Mouse (Mus musculus) CH12.LX (cell line): Measurements from ENCODE around the gene Ina. TPM values are rescaled to one million over a fixed set of nuclear protein-coding genes. Genes with fewer than 3 reads are reported as not detected.

Experiments
- DNase-seq: peaks from one replicate; pipeline ENCODE4 v3.0.0-alpha.2; 2013; ENCODE audit errors: extremely low read depth
- H3K27ac ChIP-seq: 2 replicates; pipeline ENCODE4 v1.5.1; 2012; ENCODE audit warnings: low read depth, mild to moderate bottlenecking, control low read depth, moderate library complexity; ENCODE audit not compliant: insufficient read depth
- H3K27me3 ChIP-seq: replicated peaks from 2 replicates; pipeline ENCODE3; 2012; ENCODE audit warnings: inconsistent platforms
- H3K36me3 ChIP-seq, 2 experiments: replicated peaks in 1 of 2; 2 replicates each; pipeline versions ENCODE3 to v1.6.1; 2012; ENCODE audit warnings: inconsistent platforms in 1 of 2, low read length in 1 of 2, mild to moderate bottlenecking in 1 of 2, mixed read lengths in 1 of 2, moderate library complexity in 1 of 2; ENCODE audit not compliant: control insufficient read depth in 1 of 2, insufficient read depth in 1 of 2
- H3K4me1 ChIP-seq, 2 experiments: 2 replicates each; pipeline ENCODE4 v1.6.1; 2012; ENCODE audit warnings: inconsistent platforms in 1 of 2, moderate library complexity in 1 of 2; ENCODE audit not compliant: insufficient read depth in 2 of 2, control insufficient read depth in 1 of 2
- H3K4me2 ChIP-seq: 2 replicates; pipeline ENCODE4 v1.6.1; 2012; ENCODE audit warnings: low read depth, mild to moderate bottlenecking, control low read depth; ENCODE audit not compliant: poor library complexity, insufficient read depth, severe bottlenecking
- H3K4me3 ChIP-seq, 3 experiments: fragments of 150-350 bp in 1 of 3; sonication (generic) in 1 of 3; replicated peaks in 1 of 3; 2 replicates each; pipeline versions ENCODE3 to v1.5.1; 2011 to 2012; ENCODE audit warnings: low read depth in 2 of 3, low read length in 2 of 3, mild to moderate bottlenecking in 2 of 3, moderate library complexity in 2 of 3, control low read depth in 1 of 3, improper control_type of control experiment in 1 of 3, inconsistent platforms in 1 of 3, mixed read lengths in 1 of 3; ENCODE audit not compliant: poor library complexity in 1 of 3
- H3K79me2 ChIP-seq: replicated peaks from 2 replicates; pipeline ENCODE4 v1.6.1; 2012; ENCODE audit warnings: mild to moderate bottlenecking, moderate library complexity; ENCODE audit not compliant: control insufficient read depth, poor library complexity, insufficient read depth, severe bottlenecking; ENCODE audit errors: extremely low read depth
- H3K9ac ChIP-seq: 2 replicates; pipeline ENCODE4 v1.6.1; 2012; ENCODE audit warnings: low read depth, mild to moderate bottlenecking, control low read depth, moderate library complexity; ENCODE audit not compliant: insufficient read depth
- H3K9me3 ChIP-seq: replicated peaks from 2 replicates; pipeline ENCODE3; 2012; ENCODE audit warnings: low read length, inconsistent platforms, mixed read lengths
- CTCF ChIP-seq, 2 experiments: IDR thresholded peaks in 1 of 2; conservative IDR thresholded peaks in 1 of 2; 2 replicates each; pipeline ENCODE4 v1.5.1; 2011 to 2012; ENCODE audit warnings: low read depth in 2 of 2, low read length in 2 of 2, improper control_type of control experiment in 1 of 2, inconsistent platforms in 1 of 2, mild to moderate bottlenecking in 1 of 2, moderate library complexity in 1 of 2
- ELF1 ChIP-seq: IDR thresholded peaks from 2 replicates; pipeline ENCODE4 v1.6.1; 2014; ENCODE audit warnings: low read depth, mild to moderate bottlenecking, inconsistent platforms, low read length, improper control_type of control experiment
- EP300 ChIP-seq: IDR thresholded peaks from 2 replicates; pipeline ENCODE4 v1.6.1; 2011; ENCODE audit warnings: low read length, improper control_type of control experiment
- JUN ChIP-seq: IDR thresholded peaks from 2 replicates; pipeline ENCODE4 v1.6.1; 2011; ENCODE audit warnings: low read depth, mild to moderate bottlenecking, low read length, improper control_type of control experiment, moderate library complexity; ENCODE audit not compliant: insufficient read depth
- JUND ChIP-seq: conservative IDR thresholded peaks from 2 replicates; pipeline ENCODE4 v1.6.1; 2011; ENCODE audit warnings: low read depth, low read length, improper control_type of control experiment
- MAFK ChIP-seq: IDR thresholded peaks from 2 replicates; pipeline ENCODE4 v1.6.1; 2011; ENCODE audit warnings: low read length, improper control_type of control experiment; ENCODE audit not compliant: insufficient replicate concordance
- MAX ChIP-seq: IDR thresholded peaks from 2 replicates; pipeline ENCODE4 v1.6.1; 2011; ENCODE audit warnings: low read length, improper control_type of control experiment
- MAZ ChIP-seq: IDR thresholded peaks from 2 replicates; pipeline ENCODE4 v1.6.1; 2012; ENCODE audit warnings: low read depth, mild to moderate bottlenecking, inconsistent platforms, low read length, improper control_type of control experiment, moderate library complexity
- MEF2A ChIP-seq: IDR thresholded peaks from 2 replicates; pipeline ENCODE4 v1.6.1; 2014; ENCODE audit warnings: low read depth, mild to moderate bottlenecking, inconsistent platforms, low read length, improper control_type of control experiment, borderline replicate concordance
- PAX5 ChIP-seq: IDR thresholded peaks from 2 replicates; pipeline ENCODE4 v1.6.1; 2012; ENCODE audit warnings: low read length, inconsistent platforms, mixed read lengths
- POLR2A ChIP-seq: IDR thresholded peaks from 2 replicates; pipeline ENCODE4 v1.6.1; 2011; ENCODE audit warnings: low read depth, mild to moderate bottlenecking, improper control_type of control experiment, low read length
- SIN3A ChIP-seq: IDR thresholded peaks from 2 replicates; pipeline ENCODE4 v1.6.1; 2012; ENCODE audit warnings: low read length, improper control_type of control experiment, inconsistent platforms
- TBP ChIP-seq: conservative IDR thresholded peaks from 2 replicates; pipeline ENCODE4 v1.6.1; 2011; ENCODE audit warnings: low read depth, low read length, improper control_type of control experiment
- USF1 ChIP-seq: IDR thresholded peaks from 2 replicates; pipeline ENCODE4 v1.6.1; 2014; ENCODE audit warnings: low read depth, mild to moderate bottlenecking, inconsistent platforms, low read length, improper control_type of control experiment
- ZC3H11A ChIP-seq: IDR thresholded peaks from 2 replicates; pipeline ENCODE4 v1.6.1; 2012; ENCODE audit warnings: low read depth, mild to moderate bottlenecking, inconsistent platforms, low read length, improper control_type of control experiment
- ZKSCAN1 ChIP-seq: IDR thresholded peaks from 2 replicates; pipeline ENCODE4 v1.6.1; 2012; ENCODE audit warnings: low read depth, inconsistent platforms, low read length, improper control_type of control experiment, borderline replicate concordance
- dilution Hi-C: fragments of 300-500 bp; cut with MboI; formaldehyde crosslinking; loops from 2 replicates; pipeline ENCODE4 v1.14.3; 2020; ENCODE audit warnings: low sequenced_read_pairs; ENCODE audit not compliant: extremely low pct_unique_long_range_greater_than_20kb, extremely low pct_ligation_motif_present
- in situ Hi-C: fragments of 300-500 bp; cut with MboI; formaldehyde crosslinking; loops from 3 replicates; pipeline ENCODE4 v1.14.3; 2019; ENCODE audit warnings: low sequenced_read_pairs, low pct_ligation_motif_present, low pct_unique_long_range_greater_than_20kb, mixed read lengths
- polyA plus RNA-seq: library from polyadenylated mRNA; unstranded; fragments of >175 nt; gene quantifications from 2 replicates; pipeline ENCODE4 v1.2.1, GENCODE M21; 2012; ENCODE audit warnings: low read depth; ENCODE audit not compliant: insufficient read length
- total RNA-seq, 2 experiments: library from RNA; depleted of rRNA; stranded (reverse); fragments of 300-350 nt in 1 of 2; fragments of >200 nt in 1 of 2; gene quantifications; 2 replicates each; pipeline ENCODE4 v1.2.3; 2012 to 2014

Ina gene
- total and polyA plus RNA-seq, 3 experiments: not detected

DNA sequence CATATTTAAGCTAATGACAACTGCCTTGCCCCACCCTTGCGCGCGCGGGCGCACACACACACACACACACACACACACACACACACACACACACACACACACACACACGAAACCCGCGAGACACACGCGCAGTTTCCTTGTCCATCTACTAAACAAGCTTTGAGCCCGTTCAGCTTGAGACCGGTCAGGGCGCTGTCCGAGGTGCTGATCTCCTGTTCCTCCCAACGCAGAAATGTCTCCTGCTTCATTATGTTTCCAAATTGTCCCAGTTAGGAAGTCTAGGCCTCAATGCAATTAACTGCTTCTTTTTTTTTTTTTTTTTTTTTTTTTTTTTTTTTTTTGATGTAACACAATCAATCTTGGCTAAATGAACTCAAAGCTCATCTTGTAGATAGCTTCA, 2.0 kb downstream of the Ina start:
- no peak overlapping the region for H3K9ac ChIP-seq
- peak; percentile 23 for DNase-seq
- H3K27ac ChIP-seq: no peak overlapping the region
- H3K9me3 ChIP-seq: peaks cover 20% of the 10 kb centered on the region
- no peak overlapping the region for H3K4me3 ChIP-seq
- H3K4me1 ChIP-seq: 0 out of 4 replicates have a peak, but pooled peaks cover 0 to under 1% of the 10 kb centered on the region in 2 experiments
- H3K4me2 ChIP-seq: no peak overlapping the region
- no peak for TF ChIP-seq POLR2A
- TF ChIP-seq MAFK: no peak
- TF ChIP-seq CTCF (conservative IDR thresholded peaks at IDR 0.05 in 1 of 2, IDR thresholded peaks at IDR 0.05 in 1 of 2; ENCODE audit: low read depth in 2 of 2, low read length in 2 of 2): no peak
- no peak for TF ChIP-seq MAZ
- TF ChIP-seq USF1: no peak
- no peak for TF ChIP-seq MEF2A
- TF ChIP-seq ZC3H11A: no peak
- no peak for TF ChIP-seq JUN
- TF ChIP-seq PAX5: no peak
- TF ChIP-seq TBP: no peak
- TF ChIP-seq SIN3A: no peak
- TF ChIP-seq EP300: no peak
- H3K27me3 ChIP-seq: no peaks in the 10 kb centered on the region
- in situ Hi-C loops: no loop called here
- H3K79me2 ChIP-seq: no peaks in the 10 kb centered on the region
- H3K36me3 ChIP-seq: no peaks in the 10 kb centered on the region
- dilution Hi-C loops: no loop called here

- Histone ChIP-seq H3K4me2 (no peak overlapping the region), H3K9me3 (peaks cover 20% of the 10 kb centered on the region), H3K36me3 (no peaks in the 10 kb centered on the region), H3K27ac (no peak overlapping the region), H3K4me1 (peaks cover 2 to 4% of the 10 kb centered on the region in 2 experiments; a peak in 1 of 4 replicates), H3K79me2 (no peaks in the 10 kb centered on the region), H3K9ac (no peak overlapping the region), H3K4me3 (no peak overlapping the region), H3K27me3 (no peaks in the 10 kb centered on the region)
- DNase-seq: no peak
- in situ Hi-C loops: no loop called here
- TF ChIP-seq JUND (no peak), ELF1 (no peak), ZKSCAN1 (no peak), SIN3A (no peak), PAX5 (no peak), MAX (no peak), MAFK (no peak), MAZ (no peak), EP300 (no peak)
- dilution Hi-C loops: no loop called here
Observed at GRCm38 (mm10) chr19:47017831-47018230, 3.3 kb downstream of the Ina start.
